Mouse (Mus musculus): ENCODE data around the gene Orai1. TPM values are rescaled to one million over a fixed set of nuclear protein-coding genes. Genes with fewer than 3 reads are reported as not detected.

Orai1 gene
- 22.4 and 23.5 TPM in 2 replicates for polyA plus RNA-seq (2015; fragmentation: Nextera tagmentation; extraction: Ambion mirVana)

GRCm38 (mm10) chr5:123014753-123015701 is at the start of gene Orai1:
Gene Orai1 (plus strand): TSS chr5:123015074.

DNA sequence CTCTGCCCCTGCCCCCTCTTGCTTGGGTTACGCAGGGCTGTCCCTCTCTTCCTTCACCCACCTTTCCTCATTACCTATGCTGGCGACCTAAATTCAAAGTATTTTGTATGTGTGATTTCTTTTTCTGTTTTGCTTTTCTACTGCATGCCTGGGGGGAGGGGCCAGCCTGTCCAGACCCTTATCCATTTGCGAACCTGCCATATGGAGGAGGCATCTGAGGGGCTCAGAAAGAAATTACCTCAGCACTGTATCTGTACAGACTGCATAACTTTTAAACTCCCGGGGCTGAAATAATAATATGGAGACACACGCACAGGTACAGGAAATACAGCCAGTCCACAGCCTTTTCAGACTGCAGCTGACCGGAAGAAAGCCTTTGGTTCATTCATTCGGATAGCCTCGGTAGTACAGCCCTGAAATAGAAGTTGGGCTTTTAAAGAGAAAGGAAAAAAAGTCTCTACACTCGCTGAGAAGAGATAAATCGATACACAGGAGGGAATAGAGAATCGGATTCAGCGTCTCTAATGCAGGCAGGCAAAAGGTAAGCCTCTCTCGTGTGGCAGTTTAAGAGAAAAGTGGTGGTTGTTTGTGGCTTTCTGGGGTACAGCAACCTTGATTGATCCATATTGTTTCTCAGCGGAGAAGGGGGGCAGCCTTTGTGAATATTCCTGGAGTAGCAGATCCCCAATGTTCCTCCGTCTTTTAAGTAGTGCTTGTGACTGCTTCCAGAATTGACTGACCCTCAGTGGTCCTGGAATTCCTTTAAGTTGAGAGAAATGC is 25.1 kb upstream of the Orai1 start, which contains the start of gene Kdm2b:
Gene Kdm2b, minus strand, starts transcription at position 273 of the 780 bp plus-strand sequence.

GRCm38 (mm10) chr5:123046916-123047315 is 32.0 kb downstream of the Orai1 start, which contains the start of gene Morn3:
Gene Morn3 (minus strand): TSS chr5:123047016.

GRCm38 (mm10) chr5:123068115-123068514 is 53.2 kb downstream of the Orai1 start, which contains the start of gene Tmem120b:
Gene Tmem120b (plus strand): TSS chr5:123068415.

Other genes with a start within 250 kb of the Orai1 start
- 28.3 TPM in 2 replicates for gene Camkk2, start 235.7 kb upstream of the Orai1 start, polyA plus RNA-seq (2015; fragmentation: Nextera tagmentation; extraction: Ambion mirVana)
- 191 and 230 TPM in 2 replicates for gene Anapc5, start 193.7 kb upstream of the Orai1 start, polyA plus RNA-seq (2015; fragmentation: Nextera tagmentation; extraction: Ambion mirVana)
- 30.6 and 40.5 TPM in 2 replicates for gene Rnf34, start 165.0 kb upstream of the Orai1 start, polyA plus RNA-seq (2015; fragmentation: Nextera tagmentation; extraction: Ambion mirVana)
- gene Kdm2b, start 25.3 kb upstream of the Orai1 start, polyA plus RNA-seq (2015; fragmentation: Nextera tagmentation; extraction: Ambion mirVana) = 15.1 and 16.0 TPM in 2 replicates
- gene Morn3, start 31.9 kb downstream of the Orai1 start, polyA plus RNA-seq (2015; fragmentation: Nextera tagmentation; extraction: Ambion mirVana) = not detected in 2 replicates
- gene Tmem120b, start 53.3 kb downstream of the Orai1 start, polyA plus RNA-seq (2015; fragmentation: Nextera tagmentation; extraction: Ambion mirVana) = 10.6 and 11.9 TPM in 2 replicates
- gene Rhof, start 117.6 kb downstream of the Orai1 start, polyA plus RNA-seq (2015; fragmentation: Nextera tagmentation; extraction: Ambion mirVana) = 0.91 and 1.3 TPM in 2 replicates
- gene Setd1b, start 127.1 kb downstream of the Orai1 start, polyA plus RNA-seq (2015; fragmentation: Nextera tagmentation; extraction: Ambion mirVana) = 4.1 and 4.7 TPM in 2 replicates
- 50.2 and 52.0 TPM in 2 replicates for gene Psmd9, start 154.3 kb downstream of the Orai1 start, polyA plus RNA-seq (2015; fragmentation: Nextera tagmentation; extraction: Ambion mirVana)
- 0.15 and 0.37 TPM in 2 replicates for gene Hpd, start 167.7 kb downstream of the Orai1 start, polyA plus RNA-seq (2015; fragmentation: Nextera tagmentation; extraction: Ambion mirVana)
- 0.69 and 0.75 TPM in 2 replicates for gene Wdr66, start 237.0 kb downstream of the Orai1 start, polyA plus RNA-seq (2015; fragmentation: Nextera tagmentation; extraction: Ambion mirVana)

Measured in urinary bladder, postnatal 0 days (tissue).